Mouse (Mus musculus): ENCODE measurements around the gene Ccdc125.

DNA sequence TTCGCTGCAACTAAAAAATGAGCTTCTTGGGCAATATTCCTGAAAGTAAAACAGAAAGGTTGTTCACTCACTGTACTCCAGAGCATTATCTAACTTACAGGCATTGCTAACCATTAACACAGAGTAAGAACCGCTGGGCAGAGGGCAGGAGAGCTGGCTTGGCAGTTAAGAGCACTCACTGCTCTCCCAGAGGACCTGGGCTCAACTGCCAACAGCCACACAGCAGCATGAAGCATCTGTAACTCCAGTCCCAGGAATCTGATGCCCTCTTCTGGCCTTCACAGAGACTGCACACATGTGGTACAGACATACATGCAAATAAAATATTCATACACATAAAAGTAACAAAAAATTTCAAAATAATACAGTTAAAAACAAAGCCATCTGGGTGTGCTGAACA, 34.0 kb downstream of the Ccdc125 start:
- TF ChIP-seq GATA1 (IDR thresholded peaks at IDR 0.05; ENCODE audit: borderline replicate concordance, low read length) (no peak), FLI1 (IDR thresholded peaks at IDR 0.05; ENCODE audit: low read length) (no peak)
